Mouse (Mus musculus): ENCODE measurements around the gene Igfbp3. TPM values are rescaled to one million over a fixed set of nuclear protein-coding genes. Genes with fewer than 3 reads are reported as not detected.
A peak's percentile ranks its signal among the peaks of the same experiment; 100 is the strongest.
"Not testable (repeated sequence)": the region's sequence is repeated elsewhere in the genome, so short reads cannot be mapped to it uniquely, and the experiment has no call there.

Igfbp3 gene
- polyA plus RNA-seq, 1 experiment from 2014 or later, result 73.0 TPM

DNA sequence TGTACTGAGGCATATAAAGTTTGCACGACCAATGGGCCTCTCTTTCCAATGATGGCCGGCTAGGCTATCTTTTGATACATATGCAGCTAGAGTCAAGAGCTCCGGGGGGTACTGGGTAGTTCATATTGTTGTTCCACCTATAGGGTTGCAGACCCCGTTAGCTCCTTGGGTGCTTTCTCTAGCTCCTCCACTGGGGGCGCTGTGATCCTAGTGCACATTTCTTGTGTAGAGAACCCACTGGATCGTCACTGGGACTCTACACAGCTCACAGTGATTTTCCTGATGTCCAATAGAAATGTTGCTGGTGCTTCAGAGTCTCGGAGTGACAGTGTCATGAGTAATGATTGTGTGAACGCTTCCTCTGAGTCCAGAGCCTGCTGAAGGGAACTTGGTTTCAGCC lies 8.1 kb upstream of the Igfbp3 start:
- H3K4me2 ChIP-seq (ENCODE audit: low read depth, severe bottlenecking); H3K27ac ChIP-seq (replicated peaks; ENCODE audit: low read depth, low read length); H3K27me3 ChIP-seq (ENCODE audit: control insufficient read depth, insufficient read depth, low read length); DNase-seq (ENCODE audit: low spot score); H3K4me3 ChIP-seq (ENCODE audit: low read depth, low read length); ATAC-seq (ENCODE audit: insufficient number of reproducible peaks, low FRiP score, low TSS enrichment, low read depth); H3K9ac ChIP-seq (ENCODE audit: low read length); H3K9me3 ChIP-seq (ENCODE audit: control insufficient read depth, low read length); H3K36me3 ChIP-seq (ENCODE audit: control insufficient read depth, insufficient read depth, low read length); H3K4me1 ChIP-seq (ENCODE audit: control insufficient read depth, insufficient read depth, low read length): not testable (repeated sequence)
- 75% methylated on average over 8 of the region's 8 CpGs for WGBS

GRCm38 (mm10) chr11:7215703-7216102 lies 2.0 kb upstream of the Igfbp3 start:
- H3K4me3 ChIP-seq (ENCODE audit: low read depth, low read length), result no peak overlapping the region
- no peaks in the 10 kb centered on the region for H3K9me3 ChIP-seq (ENCODE audit: control insufficient read depth, low read length)
- no peaks in the 10 kb centered on the region for H3K36me3 ChIP-seq (ENCODE audit: control insufficient read depth, insufficient read depth, low read length)
- peaks cover 30% of the 10 kb centered on the region for H3K27me3 ChIP-seq (ENCODE audit: control insufficient read depth, insufficient read depth, low read length)
- H3K4me2 ChIP-seq (ENCODE audit: low read depth, severe bottlenecking), result no peak overlapping the region
- no peak overlapping the region for H3K27ac ChIP-seq (replicated peaks; ENCODE audit: low read depth, low read length)
- H3K9ac ChIP-seq (ENCODE audit: low read length), result no peak overlapping the region
- WGBS, result 16% methylated on average over 8 of the region's 8 CpGs
- DNase-seq (ENCODE audit: low spot score), result peak; percentile 78
- peaks cover 10% of the 10 kb centered on the region; the same call in 1 of the 2 replicates for H3K4me1 ChIP-seq (ENCODE audit: control insufficient read depth, insufficient read depth, low read length)
- ATAC-seq (ENCODE audit: insufficient number of reproducible peaks, low FRiP score, low TSS enrichment, low read depth), result no peak

GRCm38 (mm10) chr11:7214761-7215160 lies 1.0 kb upstream of the Igfbp3 start:
- 9% methylated on average over 14 of the region's 14 CpGs for WGBS
- DNase-seq (ENCODE audit: low spot score) (peak; percentile 79), ATAC-seq (ENCODE audit: insufficient number of reproducible peaks, low FRiP score, low TSS enrichment, low read depth) (no peak)
- Histone ChIP-seq H3K9ac (ENCODE audit: low read length) (no peak overlapping the region), H3K4me3 (ENCODE audit: low read depth, low read length) (peak overlapping the region; percentile 50; the same call in 1 of the 2 replicates), H3K27me3 (ENCODE audit: control insufficient read depth, insufficient read depth, low read length) (peaks cover 30% of the 10 kb centered on the region), H3K27ac (replicated peaks; ENCODE audit: low read depth, low read length) (no peak overlapping the region), H3K4me2 (ENCODE audit: low read depth, severe bottlenecking) (peak overlapping the region; percentile 90), H3K9me3 (ENCODE audit: control insufficient read depth, low read length) (no peaks in the 10 kb centered on the region), H3K36me3 (ENCODE audit: control insufficient read depth, insufficient read depth, low read length) (no peaks in the 10 kb centered on the region), H3K4me1 (ENCODE audit: control insufficient read depth, insufficient read depth, low read length) (peaks cover 12% of the 10 kb centered on the region; the same call in 1 of the 2 replicates)

DNA sequence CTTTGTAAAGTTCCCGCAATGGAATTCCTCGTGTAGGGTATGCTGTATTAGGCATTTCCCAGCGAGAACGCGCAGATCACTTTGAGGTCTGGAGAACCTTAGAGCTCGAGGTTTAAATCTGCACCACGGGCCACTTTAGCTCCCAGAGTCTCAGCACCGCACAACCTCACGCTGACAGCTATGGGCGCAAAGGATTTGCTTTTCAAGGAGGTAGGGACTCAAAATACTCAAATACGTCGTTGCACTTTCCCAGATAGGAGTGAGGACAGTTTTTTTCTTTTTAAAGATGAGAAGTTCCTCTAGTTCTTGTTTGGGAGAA lies 578 bp upstream of the Igfbp3 start:
- Histone ChIP-seq H3K9ac (ENCODE audit: low read length) (no peak overlapping the region), H3K27me3 (ENCODE audit: control insufficient read depth, insufficient read depth, low read length) (peaks cover 30% of the 10 kb centered on the region), H3K27ac (replicated peaks; ENCODE audit: low read depth, low read length) (no peak overlapping the region), H3K4me1 (ENCODE audit: control insufficient read depth, insufficient read depth, low read length) (peaks cover 12% of the 10 kb centered on the region; the same call in 1 of the 2 replicates), H3K9me3 (ENCODE audit: control insufficient read depth, low read length) (no peaks in the 10 kb centered on the region), H3K4me2 (ENCODE audit: low read depth, severe bottlenecking) (peak overlapping the region; percentile 90), H3K36me3 (ENCODE audit: control insufficient read depth, insufficient read depth, low read length) (no peaks in the 10 kb centered on the region), H3K4me3 (ENCODE audit: low read depth, low read length) (peak overlapping the region; percentile 50)
- DNase-seq (ENCODE audit: low spot score), result no peak
- WGBS, result 1% methylated on average over 12 of the region's 12 CpGs
- peak; percentile 2; the same call in 1 of the 2 replicates for ATAC-seq (ENCODE audit: insufficient number of reproducible peaks, low FRiP score, low TSS enrichment, low read depth)

DNA sequence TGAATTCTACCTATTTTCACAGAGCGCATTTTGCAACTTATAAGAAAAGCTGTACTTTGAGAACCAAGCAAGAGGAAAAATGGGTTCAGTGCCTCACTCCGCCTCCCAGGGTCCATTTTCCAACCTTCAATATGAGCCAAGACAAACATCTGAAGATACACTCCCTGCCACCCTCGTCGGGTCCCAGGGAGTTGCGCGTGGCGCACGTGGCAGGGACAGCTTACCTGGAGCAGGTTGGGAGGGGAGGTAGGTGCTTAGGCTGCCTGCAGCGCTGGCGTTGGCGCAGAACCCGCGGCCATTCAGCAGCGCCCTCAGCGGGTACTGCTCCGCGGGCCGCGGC lies 592 bp downstream of the Igfbp3 start:
- Histone ChIP-seq H3K4me1 (ENCODE audit: control insufficient read depth, insufficient read depth, low read length) (peaks cover 12% of the 10 kb centered on the region; the same call in 1 of the 2 replicates), H3K9me3 (ENCODE audit: control insufficient read depth, low read length) (no peaks in the 10 kb centered on the region), H3K9ac (ENCODE audit: low read length) (peak overlapping the region; percentile 57), H3K27me3 (ENCODE audit: control insufficient read depth, insufficient read depth, low read length) (peaks cover 30% of the 10 kb centered on the region), H3K36me3 (ENCODE audit: control insufficient read depth, insufficient read depth, low read length) (no peaks in the 10 kb centered on the region), H3K27ac (replicated peaks; ENCODE audit: low read depth, low read length) (no peak overlapping the region; the same call in 1 of the 2 replicates), H3K4me2 (ENCODE audit: low read depth, severe bottlenecking) (peak overlapping the region; percentile 90), H3K4me3 (ENCODE audit: low read depth, low read length) (peak overlapping the region; percentile 50)
- DNase-seq (ENCODE audit: low spot score) (no peak), ATAC-seq (ENCODE audit: insufficient number of reproducible peaks, low FRiP score, low TSS enrichment, low read depth) (no peak)
- 3% methylated on average over 19 of the region's 19 CpGs for WGBS

DNA sequence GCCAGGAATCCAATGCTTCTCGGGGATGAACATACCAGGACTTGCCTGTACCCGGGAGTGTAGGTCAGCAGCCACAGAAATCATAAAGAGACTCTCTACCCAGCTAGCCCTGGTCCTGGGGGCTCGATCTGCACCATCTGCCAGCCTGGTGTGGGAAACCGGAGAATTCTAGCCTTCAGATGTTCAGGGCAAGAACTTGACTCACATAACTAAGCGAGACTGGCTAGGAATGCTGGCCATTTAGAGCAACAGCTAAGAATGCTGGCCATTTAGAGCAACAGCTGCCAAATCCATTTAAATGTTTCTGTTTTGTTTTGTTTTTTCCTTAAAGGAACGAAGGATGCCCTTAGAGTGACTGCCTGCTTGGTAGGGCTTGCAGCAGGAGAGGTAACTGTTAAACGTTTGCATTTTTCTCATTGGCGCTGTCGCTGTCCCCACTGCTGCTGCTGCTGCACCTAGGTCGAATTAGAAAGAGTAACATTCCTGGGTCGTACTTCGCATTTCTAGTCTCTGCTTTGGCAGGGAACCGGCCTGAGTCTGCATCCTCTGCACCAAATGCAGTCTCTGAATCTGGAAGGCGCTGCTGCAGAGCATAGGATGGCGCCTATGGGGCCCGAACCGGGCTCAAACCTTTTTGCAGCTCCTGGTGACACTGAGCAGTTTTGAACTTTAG lies 1.5 kb downstream of the Igfbp3 start:
- peak overlapping the region; percentile 90 for H3K4me2 ChIP-seq (ENCODE audit: low read depth, severe bottlenecking)
- no peaks in the 10 kb centered on the region for H3K9me3 ChIP-seq (ENCODE audit: control insufficient read depth, low read length)
- ATAC-seq (ENCODE audit: insufficient number of reproducible peaks, low FRiP score, low TSS enrichment, low read depth) (no peak), DNase-seq (ENCODE audit: low spot score) (peak; percentile 49)
- WGBS, result 16% methylated on average over 17 of the region's 17 CpGs
- H3K36me3 ChIP-seq (ENCODE audit: control insufficient read depth, insufficient read depth, low read length), result no peaks in the 10 kb centered on the region
- no peak overlapping the region for H3K27ac ChIP-seq (replicated peaks; ENCODE audit: low read depth, low read length)
- H3K4me3 ChIP-seq (ENCODE audit: low read depth, low read length), result peak overlapping the region; percentile 50
- H3K9ac ChIP-seq (ENCODE audit: low read length), result no peak overlapping the region
- H3K4me1 ChIP-seq (ENCODE audit: control insufficient read depth, insufficient read depth, low read length), result peaks cover 12% of the 10 kb centered on the region; the same call in 1 of the 2 replicates
- peaks cover 30% of the 10 kb centered on the region for H3K27me3 ChIP-seq (ENCODE audit: control insufficient read depth, insufficient read depth, low read length)

- H3K36me3 ChIP-seq (ENCODE audit: control insufficient read depth, insufficient read depth, low read length), result no peaks in the 10 kb centered on the region
- WGBS, result 18% methylated on average over 9 of the region's 9 CpGs
- H3K27me3 ChIP-seq (ENCODE audit: control insufficient read depth, insufficient read depth, low read length), result peaks cover 30% of the 10 kb centered on the region
- ATAC-seq (ENCODE audit: insufficient number of reproducible peaks, low FRiP score, low TSS enrichment, low read depth), result no peak
- H3K4me1 ChIP-seq (ENCODE audit: control insufficient read depth, insufficient read depth, low read length), result peaks cover 9% of the 10 kb centered on the region; the same call in 1 of the 2 replicates
- peak; percentile 39 for DNase-seq (ENCODE audit: low spot score)
- no peaks in the 10 kb centered on the region for H3K9me3 ChIP-seq (ENCODE audit: control insufficient read depth, low read length)
- H3K27ac ChIP-seq (replicated peaks; ENCODE audit: low read depth, low read length), result no peak overlapping the region
- H3K9ac ChIP-seq (ENCODE audit: low read length), result no peak overlapping the region
- 0 out of 2 replicates have a peak overlapping the region, but pooled peaks have one; percentile 6 for H3K4me3 ChIP-seq (ENCODE audit: low read depth, low read length)
- peak overlapping the region; percentile 22; the same call in 1 of the 2 replicates for H3K4me2 ChIP-seq (ENCODE audit: low read depth, severe bottlenecking)
Observed at GRCm38 (mm10) chr11:7211211-7211610, 2.5 kb downstream of the Igfbp3 start.

DNA sequence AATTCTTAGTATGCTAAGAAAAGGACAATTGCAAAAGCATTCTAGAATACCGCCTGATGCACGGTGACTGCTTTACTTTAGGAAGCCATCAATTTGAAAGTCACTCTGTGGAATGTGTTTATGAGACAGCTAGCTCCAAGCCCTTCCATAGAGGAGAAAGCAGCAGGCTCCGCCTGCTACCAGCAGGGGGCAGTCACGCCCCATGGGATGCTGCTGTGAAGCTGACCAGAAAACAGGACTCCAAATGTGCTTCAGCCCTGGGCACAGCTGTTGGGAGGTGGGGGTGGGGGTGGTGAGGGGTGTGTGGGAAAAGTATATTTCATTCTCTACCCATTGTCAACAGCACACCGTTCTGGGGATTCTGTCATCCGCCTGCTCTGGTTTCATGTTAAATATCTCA lies 3.4 kb downstream of the Igfbp3 start:
- peaks cover 30% of the 10 kb centered on the region for H3K27me3 ChIP-seq (ENCODE audit: control insufficient read depth, insufficient read depth, low read length)
- H3K4me3 ChIP-seq (ENCODE audit: low read depth, low read length), result no peak overlapping the region
- WGBS, result 14% methylated on average over 6 of the region's 6 CpGs
- H3K27ac ChIP-seq (replicated peaks; ENCODE audit: low read depth, low read length), result no peak overlapping the region
- no peak overlapping the region for H3K9ac ChIP-seq (ENCODE audit: low read length)
- H3K4me2 ChIP-seq (ENCODE audit: low read depth, severe bottlenecking), result no peak overlapping the region
- no peaks in the 10 kb centered on the region for H3K36me3 ChIP-seq (ENCODE audit: control insufficient read depth, insufficient read depth, low read length)
- DNase-seq (ENCODE audit: low spot score) (peak; percentile 87), ATAC-seq (ENCODE audit: insufficient number of reproducible peaks, low FRiP score, low TSS enrichment, low read depth) (peak; percentile 19; the same call in 1 of the 2 replicates)
- no peaks in the 10 kb centered on the region for H3K9me3 ChIP-seq (ENCODE audit: control insufficient read depth, low read length)
- H3K4me1 ChIP-seq (ENCODE audit: control insufficient read depth, insufficient read depth, low read length), result peaks cover 9% of the 10 kb centered on the region; the same call in 1 of the 2 replicates

Data from limb, embryonic 11.5 days (tissue).